Mouse (Mus musculus) kidney, adult 11 months (tissue): ENCODE measurements around the gene Rasl12.

Experiments
- DNase-seq: peaks from one replicate; pipeline ENCODE4 v3.0.0; 2022

Gene Rasl12

DNA sequence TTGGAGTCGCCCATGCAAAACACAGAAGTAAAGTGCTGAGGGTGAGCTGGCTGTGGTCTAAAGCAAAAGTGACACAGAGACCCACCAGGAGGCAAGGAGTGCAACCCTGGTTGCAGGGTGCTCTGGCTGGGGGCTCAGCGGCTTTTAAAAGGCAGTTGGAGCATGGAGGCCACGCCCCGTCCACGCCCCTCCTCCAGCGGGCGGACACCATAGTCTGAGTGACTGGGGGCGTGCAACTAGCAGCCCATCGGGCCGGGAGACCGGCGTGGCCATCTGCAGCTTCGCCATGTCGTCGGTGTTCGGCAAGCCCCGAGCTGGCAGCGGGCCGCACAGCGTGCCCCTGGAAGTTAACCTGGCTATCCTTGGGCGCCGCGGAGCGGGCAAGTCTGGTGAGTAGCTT, at the start of gene Rasl12:
Gene Rasl12, plus strand, starts transcription at position 228 of the 400 bp plus-strand sequence.
- peak; percentile 37 for DNase-seq

DNA sequence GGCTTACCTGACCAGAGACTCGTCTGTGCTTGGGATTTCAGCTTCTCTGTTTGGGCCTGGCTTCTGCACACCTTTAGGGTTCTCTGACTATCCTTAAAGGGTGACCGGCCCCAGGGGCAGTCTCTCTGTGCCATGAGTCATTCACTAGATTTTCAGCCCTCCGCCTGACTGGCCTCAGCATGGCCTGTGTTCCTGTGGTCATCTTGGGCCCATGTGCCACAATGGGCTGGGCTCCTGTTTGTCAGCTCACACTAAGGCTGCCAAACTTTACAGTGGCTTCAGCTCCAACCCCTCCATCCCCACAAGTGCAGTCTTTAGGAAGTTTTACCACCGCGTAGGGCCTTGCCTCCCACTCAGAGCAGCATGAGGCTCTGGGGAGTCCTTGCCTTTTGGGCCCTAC, 45.1 kb upstream of the Rasl12 start:
- no peak for DNase-seq

DNA sequence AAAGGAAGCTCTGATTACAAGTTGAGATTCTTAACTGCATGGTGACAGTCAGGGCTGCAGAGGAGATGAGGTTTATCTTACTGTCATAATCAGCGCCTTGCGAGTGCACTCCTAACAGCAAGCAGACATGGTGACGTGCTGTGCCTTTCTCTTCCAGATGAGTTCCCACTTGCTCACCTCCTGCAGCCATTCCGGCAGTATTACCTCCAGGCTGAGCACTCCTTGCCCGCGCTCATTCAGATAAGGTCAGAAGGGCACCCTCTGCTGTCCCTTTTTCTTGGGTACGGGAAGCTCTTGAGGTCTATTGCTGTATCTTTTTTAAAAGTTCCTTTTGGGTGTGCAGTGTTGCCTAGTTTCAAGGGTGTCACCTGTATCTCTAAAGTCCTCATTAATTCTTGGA, 41.7 kb upstream of the Rasl12 start:
- DNase-seq, result no peak

DNA sequence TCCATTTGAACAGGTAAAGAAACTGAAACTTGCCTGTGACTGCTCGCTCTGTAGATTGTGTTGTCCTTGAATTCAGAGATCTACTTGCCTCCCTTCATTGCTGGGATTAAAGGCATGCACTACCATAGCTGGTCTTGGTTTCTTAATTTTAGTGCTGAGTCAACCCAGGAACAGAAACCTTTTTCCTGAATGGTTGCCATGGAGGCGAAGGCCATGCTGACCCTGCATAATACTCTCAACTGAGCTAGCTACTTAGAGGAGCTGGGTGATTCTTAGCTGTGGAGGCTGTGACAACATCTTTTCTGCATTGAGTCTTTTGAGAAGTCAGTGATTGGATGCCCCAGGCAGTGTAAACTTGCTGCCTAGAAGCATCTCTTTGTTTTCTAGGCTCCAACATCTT, 41.3 kb upstream of the Rasl12 start:
- no peak for DNase-seq

DNA sequence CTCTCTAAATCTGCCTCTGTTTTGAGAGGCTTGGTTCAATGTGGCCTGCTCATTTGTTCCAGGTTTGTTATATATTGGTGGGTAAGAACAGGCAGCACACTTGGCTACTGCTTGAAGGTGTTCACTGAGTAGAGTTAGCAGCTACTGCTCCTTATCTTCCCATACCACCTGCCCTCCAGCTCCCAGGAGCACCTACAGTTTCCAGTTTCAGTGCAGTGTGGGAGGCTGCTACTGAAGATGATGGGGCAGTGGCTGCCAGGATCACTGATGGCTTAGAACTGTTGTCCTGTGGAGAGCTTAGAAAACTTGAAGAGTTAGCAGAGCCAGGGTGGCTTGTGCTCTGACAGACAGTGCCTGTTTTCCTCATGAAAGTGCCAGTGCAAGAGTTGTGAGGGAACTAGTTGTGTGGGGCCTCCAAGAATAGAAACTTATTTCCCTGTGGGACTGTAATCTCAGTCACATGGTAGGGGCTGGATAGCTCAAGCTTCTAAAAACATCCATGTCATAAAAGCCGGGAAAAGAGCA, 39.3 kb upstream of the Rasl12 start:
- DNase-seq, result no peak

DNA sequence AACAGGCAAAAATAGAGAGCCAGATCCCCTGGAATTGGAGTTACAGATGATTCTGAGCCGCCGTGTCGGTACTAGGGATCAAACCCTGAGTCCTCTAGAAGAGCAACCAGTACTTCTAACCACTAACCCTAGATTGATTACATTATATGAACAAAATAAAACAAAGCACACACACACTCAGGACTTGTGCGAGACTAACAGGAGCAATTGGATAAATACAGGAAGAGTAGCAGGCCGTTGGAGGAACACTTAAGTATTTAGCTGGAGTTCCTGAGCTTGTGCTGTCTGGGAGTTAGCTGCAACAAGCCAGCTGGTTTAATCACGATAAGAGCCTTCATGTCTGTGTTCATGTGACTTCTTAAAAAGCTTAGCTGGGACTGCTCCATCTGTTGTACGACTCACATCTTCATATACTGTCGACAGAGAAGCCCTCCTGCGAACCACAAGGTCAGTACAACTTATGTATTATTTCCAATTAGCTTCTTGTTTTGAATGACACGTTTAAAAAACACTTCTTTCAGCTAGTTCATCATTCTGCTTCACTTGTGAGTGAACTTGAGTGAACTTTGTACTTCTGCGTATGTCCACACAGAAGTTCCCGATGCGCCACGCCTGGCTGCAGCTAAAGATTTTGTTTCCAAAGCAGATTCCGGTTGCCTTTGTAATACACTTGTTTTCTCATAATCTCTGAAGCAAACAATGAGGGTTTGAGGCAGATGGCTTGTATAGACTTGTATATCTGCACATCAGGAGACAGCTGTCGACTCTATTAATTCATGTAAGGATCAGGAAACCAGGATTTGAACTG, 37.5 kb upstream of the Rasl12 start, which contains the start of gene Ubap1l:
Gene Ubap1l, plus strand, starts transcription at position 401 of the 808 bp plus-strand sequence.
- DNase-seq, result peak; percentile 32

DNA sequence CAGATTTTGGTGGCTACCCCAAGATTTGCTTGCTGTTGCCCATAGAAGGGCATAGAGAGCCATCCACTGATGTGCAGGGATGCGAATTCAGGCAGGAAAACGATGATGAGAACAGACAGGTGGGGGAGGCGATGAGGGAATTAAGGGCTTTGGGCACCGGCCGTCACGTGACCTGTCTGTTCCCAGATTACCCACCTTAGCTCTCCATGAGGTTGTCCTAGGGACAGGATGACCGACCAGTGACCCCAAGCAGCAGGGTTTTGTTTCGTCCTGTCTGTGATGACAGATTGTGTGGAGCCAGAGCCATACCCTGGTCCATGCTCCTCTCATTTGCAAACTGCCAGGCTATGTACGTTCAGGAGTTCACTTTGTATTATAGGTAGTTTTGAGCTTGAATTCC, 34.6 kb upstream of the Rasl12 start:
- no peak for DNase-seq

DNA sequence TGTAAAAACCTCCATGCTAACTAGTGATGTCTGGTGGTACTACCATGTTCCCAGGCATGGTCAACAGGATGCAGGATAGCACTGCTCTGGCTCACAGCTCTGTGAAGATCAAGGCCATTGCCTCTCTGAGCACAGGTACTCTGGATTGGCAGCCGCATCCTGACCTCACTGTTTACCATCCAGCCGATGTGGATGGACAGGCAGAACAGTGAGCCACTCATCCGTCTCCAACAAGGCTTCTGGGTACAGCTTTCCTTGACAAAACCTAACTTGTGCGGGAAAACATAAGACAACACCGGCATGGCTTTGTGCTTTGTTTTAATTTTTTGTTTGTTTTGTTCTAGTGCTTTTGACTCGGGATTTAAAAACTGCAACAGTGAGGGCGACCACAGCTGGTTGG, 32.6 kb upstream of the Rasl12 start:
- no peak for DNase-seq

DNA sequence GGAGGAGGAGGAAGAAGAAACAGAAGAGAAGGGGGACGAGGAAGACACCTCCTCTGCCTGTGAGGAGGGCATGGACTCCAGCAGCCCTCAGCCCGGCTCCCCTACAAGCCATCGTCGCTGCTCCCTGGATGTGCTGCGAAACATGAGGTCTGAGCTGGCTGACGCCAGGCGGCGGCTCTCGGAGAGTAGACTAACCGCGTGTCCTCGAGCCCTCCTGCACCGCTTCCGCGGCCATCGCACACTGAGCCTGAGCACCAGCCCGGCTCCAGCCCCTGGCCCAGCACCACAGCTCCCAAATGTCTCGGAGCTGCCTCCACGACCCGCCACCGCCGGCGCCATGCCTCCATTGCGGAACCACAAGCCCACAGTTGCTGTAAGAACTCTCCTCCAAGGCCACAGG, 26.6 kb upstream of the Rasl12 start:
- no peak for DNase-seq

DNA sequence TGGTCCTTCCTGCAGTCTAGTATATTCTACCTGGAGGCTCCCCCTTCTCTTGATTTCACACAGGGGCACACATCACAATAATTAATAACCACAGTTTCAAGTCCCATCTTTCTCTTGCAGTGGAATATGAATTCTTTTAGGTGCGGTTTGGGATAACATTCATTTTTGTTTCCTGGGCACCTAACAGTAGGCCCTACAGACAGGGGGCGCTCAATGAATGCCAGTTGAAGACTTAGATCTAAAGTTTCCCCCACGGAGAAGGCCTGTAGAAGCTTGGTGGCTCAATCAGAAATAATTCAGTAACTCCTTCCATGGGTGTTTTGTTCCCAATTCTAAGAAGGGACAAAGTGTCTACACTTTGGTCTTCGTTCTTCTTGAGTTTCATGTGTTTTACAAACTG, 25.9 kb upstream of the Rasl12 start:
- DNase-seq, result no peak

DNA sequence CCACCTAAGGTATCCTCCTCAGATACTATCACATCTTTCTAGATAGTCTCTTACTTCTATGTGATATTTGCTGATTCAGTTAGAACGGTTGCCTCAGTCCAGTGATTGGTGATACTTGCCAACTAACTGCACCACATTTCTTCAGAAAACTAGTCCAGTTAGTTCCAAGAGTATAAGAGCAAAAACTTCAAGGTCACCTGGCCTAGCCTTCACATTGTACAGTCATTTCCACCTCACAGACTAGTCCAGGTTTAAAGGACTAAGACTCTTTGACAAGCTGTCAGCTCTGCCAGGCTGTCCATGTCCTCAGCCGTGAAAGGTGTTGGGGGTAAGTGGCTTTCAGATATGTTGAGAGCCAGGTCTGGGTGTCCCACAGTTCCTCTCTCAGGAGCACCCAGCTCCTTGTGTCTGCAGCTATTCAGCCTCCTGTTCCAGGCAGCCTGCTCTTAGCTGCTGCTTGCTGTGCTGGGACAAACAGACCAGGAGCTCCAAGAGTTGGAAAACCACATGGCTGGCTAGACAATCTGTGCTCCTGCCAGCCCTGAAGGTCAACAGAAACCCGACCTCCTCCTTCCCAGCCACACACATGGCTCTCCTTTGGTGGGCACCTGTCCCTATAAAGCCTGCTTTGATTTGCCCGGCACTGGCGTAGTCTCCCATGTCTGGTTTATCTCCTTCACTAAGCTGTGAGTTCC, 23.7 kb upstream of the Rasl12 start:
- DNase-seq, result no peak

DNA sequence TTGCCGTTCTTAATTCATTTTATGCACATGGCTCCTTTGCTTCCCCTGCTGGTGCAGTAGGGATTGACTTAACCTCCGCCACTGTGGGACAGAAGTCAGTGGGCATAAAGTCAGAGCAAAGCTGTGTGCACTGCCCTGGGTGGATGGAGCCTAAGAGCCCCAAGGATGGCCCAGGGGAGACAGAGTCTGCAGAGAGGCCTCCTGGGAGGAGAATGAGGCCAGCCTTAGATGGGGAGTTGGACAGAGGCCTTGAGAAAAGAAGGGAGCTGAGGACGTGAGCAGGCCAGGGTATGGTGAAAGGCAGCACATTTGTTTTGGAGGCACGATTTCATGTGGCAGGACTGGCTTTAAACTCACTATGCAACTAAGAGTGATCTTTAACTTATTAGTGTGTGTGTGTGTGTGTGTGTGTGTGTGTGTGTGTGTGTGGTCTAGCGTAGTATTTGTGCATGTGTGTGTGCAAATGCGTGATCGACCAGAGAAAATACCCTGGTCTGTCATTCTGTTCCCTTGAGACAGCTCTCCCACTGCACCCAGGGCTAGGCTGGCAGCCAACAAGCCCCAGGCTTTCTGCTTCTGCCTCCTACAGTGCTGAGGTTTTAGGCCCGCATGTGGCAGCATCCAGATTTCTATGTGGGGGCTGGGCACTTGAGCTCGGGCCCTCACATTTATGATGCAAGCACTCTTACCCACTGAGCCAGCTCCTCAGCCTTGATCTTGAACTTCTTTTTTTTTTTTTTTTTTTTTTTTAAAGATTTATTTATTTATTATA, 23.0 kb upstream of the Rasl12 start:
- peak; percentile 13 for DNase-seq

DNA sequence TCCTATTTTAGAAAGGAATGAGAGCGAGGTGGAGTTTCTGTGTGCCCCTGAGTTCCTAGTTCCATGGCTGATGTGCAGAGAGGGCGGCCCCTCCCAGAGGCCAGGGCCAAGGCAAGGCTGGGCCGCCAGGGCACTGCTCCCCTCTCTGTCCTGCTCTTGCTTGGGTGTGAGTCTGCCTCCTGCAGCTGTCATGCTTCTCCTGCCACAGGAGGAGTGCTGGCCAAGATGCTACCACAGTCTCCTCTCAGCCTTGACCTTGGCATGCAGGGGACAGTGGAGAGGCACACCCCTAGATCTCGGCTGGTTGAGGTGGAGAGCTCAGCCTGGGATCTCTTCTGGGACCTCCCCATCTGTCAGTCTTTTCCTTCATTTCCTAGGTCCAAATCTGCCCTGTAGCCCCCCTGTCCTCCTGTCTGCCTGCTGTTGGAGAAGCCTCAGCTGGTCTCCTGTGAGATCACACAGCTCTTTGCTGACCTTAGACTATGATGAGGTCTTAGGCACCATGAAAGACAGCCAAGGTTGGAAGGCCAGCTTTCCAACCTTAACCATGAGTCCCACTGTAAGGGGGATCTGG, 17.2 kb upstream of the Rasl12 start:
- no peak for DNase-seq

DNA sequence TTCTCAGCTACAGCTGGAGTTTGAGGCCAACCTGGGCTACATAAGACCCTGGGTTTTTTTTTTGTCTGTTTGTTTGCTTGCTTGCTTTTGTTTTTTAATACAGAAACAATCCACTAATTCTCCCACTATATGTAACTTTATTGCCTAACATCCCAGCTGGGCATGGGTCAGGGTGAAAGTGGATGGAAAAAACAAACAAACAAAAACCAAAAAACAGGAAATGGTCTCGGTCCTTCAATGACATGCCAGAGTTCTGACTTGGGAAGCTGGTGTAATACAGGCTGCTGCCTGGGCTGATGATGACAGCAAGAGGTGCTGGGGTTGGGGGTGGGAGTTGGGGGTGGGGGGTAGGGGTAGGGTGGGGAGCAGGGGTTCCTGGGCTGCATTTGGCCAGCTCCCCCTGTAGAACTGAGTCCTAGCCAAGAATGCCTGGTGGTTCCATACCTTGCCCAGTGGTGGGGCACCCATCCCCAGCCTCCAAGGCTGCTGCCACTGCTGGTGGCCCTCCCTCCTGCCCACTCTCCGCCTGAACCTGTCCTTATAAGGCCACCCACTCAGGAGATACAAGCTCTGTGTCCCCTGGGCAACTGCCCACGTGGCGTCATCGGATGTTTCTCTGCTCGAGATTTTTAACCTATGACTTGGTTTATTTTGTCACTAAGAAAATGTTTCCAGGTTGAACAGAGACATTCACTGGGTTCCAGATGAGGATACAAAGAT, 16.1 kb upstream of the Rasl12 start:
- DNase-seq, result no peak

DNA sequence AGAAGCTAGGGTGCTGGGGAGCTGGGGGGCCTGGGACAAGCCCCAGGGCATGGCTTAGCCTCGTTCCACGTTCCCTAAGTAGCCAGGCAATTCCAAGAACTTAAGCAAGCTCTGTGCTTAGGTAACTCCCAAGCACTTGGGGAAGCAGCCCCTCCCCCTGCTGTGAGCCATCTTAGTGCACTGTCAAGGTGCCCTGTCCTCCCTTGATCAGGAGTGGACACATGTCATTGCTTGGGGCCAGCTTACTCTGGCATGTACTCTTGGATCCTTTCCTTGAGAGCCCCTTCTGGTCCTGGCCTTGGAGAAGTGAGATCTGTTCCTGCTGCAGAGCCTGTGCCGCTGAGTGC, 15.6 kb upstream of the Rasl12 start:
- DNase-seq, result no peak

DNA sequence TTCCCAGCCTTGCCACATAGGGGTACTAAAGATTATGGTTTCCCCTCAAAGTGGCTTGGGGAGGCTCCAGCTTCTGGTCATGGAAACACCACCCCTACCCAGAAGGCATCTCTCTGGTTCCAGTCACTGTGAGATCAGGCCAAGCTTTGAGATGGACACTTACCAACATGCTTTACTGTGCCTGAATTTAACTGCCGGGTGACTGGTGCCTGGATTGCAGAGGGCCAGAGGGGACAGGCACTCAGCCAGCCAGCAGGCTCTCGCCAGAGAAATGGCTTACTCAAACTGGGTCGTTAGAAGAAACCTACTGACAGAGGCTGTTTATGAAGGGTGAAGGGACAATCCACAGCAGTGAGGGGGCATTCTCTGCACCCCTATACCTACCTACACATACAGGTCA, 14.0 kb upstream of the Rasl12 start:
- peak; percentile 34 for DNase-seq

DNA sequence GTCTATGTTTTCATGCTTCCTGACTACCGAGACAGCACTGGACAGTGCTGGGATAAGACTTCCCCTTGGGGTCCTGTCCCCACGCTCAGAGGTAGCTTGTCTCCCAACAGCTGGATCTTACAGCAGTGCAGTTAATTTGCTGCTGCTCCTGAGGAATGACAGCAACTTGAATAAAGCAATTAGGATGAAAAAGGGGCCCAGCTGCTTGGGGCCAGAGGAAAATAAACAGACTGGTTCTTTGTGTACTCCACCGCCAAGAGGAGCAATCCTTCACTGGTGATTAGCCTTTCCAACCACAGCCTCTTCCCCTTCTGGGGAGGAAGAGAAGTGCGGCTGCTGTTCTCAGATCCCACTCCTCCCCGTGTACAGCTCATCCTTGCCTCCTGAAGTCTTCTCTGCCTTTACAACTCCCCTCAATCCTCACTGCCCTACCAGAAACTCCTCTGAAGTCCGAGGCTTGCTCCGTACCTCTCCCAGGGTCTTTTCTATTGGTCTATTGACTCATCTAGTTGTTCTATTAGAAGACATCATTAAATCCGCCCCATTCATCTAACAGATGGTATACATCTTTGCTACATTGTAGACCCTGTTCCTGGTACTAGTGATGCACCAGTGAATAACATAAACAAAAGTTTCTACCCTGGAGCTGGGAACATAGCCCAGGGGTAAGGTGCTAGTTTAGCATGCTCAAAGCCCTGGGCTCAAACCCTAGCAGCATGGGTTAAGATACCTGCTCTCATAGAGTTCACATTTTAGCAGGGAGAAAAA, 11.7 kb upstream of the Rasl12 start:
- DNase-seq, result peak; percentile 24

DNA sequence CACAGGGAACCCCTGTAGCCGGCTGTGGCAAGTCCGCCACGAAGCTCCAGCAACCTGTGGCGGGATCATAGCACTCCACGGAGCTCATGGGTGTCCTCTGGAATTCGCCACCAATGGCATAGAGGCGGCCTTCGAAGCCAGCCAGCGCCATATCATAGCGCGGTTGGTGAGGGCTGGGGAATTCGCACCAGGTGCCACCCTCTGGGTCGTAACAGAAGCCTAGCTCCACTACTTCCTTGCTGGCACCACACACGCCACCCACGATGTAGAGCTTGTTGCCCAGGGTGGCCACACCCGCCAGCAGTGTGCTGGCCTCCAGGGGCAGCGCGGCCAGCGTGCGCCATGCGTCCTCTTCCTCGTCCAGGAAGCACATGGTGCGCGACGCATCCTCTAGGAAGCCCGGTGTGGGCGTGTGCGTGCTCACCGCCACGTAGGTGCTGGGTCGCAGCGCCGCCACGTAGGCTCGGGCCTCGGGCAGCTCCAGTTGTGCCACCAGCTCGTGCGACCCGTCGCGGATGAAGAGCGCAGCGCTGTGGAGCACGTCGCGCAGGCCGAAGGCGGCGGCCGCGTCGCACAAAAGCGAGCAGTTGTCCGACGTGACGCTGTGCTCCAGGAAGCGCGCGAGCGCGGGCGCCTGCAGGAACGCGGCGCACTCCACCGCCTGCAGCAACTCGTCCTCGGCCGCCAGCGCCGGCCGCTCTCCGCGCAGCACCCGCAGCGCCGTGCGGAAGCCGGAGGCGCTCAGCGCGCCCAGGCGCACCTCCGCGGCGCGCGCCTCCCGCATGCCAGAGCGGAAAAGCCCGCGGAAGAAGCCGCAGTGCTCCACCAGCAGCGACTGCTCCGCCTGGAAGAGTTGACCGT, 7.3 kb upstream of the Rasl12 start:
- DNase-seq, result no peak

DNA sequence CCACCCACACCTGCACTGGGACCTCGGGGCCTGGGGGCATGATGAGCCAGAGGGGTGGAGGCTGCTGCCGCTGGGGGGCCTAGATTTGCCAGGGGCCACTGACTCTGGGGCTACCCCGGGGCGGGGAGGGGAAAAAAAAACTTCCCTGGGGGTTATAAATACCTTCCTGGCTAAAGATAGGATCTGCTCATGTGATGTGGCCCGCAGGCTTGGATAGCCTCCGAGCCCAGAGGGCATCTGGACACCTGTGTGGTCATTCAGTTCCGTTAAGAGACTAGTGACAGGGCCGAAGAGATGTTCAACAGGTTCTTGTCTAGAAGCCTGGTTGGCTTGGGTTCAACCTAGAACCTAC, 6.7 kb upstream of the Rasl12 start, which contains the start of gene Kbtbd13:
Gene Kbtbd13, minus strand, starts transcription at position 40 of the 352 bp plus-strand sequence.
- DNase-seq, result no peak

DNA sequence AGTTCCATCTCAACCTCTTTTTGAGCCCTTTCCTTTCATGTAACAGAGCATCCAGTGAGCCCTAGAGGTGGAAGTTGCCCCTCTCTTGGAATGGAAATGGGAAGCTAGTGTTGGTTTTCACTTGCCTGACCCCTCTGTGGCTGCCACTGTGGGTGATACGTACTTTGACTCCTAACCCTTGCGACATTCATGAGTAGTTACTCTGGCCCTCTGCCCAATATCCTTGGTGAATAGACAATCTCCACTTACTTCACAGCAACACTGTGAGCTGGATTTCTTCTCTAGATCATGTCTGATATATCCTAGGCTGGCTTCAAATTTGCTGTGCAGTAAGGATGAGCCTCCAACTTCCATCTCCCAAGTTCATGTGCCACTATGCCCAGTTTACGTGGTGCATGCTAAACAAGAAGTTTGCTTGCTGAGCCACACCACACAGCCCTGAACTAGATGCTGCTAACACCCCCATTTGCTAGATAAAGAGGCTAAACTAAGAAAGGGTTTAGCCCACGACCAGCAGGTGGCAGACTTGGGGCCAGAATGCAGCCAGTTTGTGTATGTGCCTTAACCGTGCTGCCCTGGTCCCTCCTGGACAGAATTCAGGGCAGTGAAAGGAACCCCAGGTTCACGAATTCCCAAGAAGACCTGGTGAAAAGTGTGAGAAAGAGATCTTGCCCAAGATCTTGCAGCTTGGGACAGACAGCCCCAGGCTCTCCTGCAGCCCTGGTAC, 5.5 kb upstream of the Rasl12 start:
- peak; percentile 61 for DNase-seq
